Mouse (Mus musculus) embryonic facial prominence, embryonic 13.5 days (tissue): ENCODE results near the gene Zfp106. TPM values are rescaled to one million over a fixed set of nuclear protein-coding genes. Genes with fewer than 3 reads are reported as not detected.
A peak's percentile ranks its signal among the peaks of the same experiment; 100 is the strongest.

Source experiments
- ATAC-seq: fragments of 200-750 bp; cut with Nextera tagmentation; 2 replicates; pipeline ENCODE4 v1.8.0; 2017; ENCODE audit warnings: low read depth; ENCODE audit not compliant: insufficient number of reproducible peaks, insufficient read depth, low FRiP score, low TSS enrichment
- H3K27ac ChIP-seq: fragments of 300-500 bp; sonication (generic); 2 replicates; pipeline ENCODE4 v1.5.1; 2015; ENCODE audit warnings: moderate library complexity, mild to moderate bottlenecking, inconsistent platforms
- H3K27me3 ChIP-seq: fragments of 300-500 bp; sonication (generic); 2 replicates; pipeline ENCODE4 v1.6.1; 2015; ENCODE audit warnings: mild to moderate bottlenecking, inconsistent platforms
- H3K36me3 ChIP-seq: fragments of 300-500 bp; sonication (generic); 2 replicates; pipeline ENCODE4 v1.6.1; 2015; ENCODE audit warnings: mild to moderate bottlenecking, inconsistent platforms
- H3K4me1 ChIP-seq: fragments of 300-500 bp; sonication (generic); 2 replicates; pipeline ENCODE4 v1.6.1; 2015; ENCODE audit warnings: inconsistent platforms
- H3K4me2 ChIP-seq: fragments of 300-500 bp; sonication (generic); 2 replicates; pipeline ENCODE4 v1.6.1; 2015; ENCODE audit warnings: moderate library complexity, mild to moderate bottlenecking, inconsistent platforms
- H3K4me3 ChIP-seq: fragments of 300-500 bp; sonication (generic); 2 replicates; pipeline ENCODE4 v1.5.1; 2015; ENCODE audit warnings: mild to moderate bottlenecking, inconsistent platforms
- H3K9ac ChIP-seq: fragments of 300-500 bp; sonication (generic); 2 replicates; pipeline ENCODE4 v1.6.1; 2015; ENCODE audit warnings: mild to moderate bottlenecking, inconsistent platforms
- H3K9me3 ChIP-seq: fragments of 300-500 bp; sonication (generic); 2 replicates; pipeline ENCODE4 v1.6.1; 2016; ENCODE audit warnings: inconsistent platforms
- WGBS: fragments of 180-500 bp; shearing (Covaris S2); methylation state at CpG from one replicate; pipeline ENCODE4 v1.1.7; 2015; ENCODE audit warnings: mixed read lengths; 5-methylcytosine and 5-hydroxymethylcytosine counted together
- polyA plus RNA-seq: library from polyadenylated mRNA; unstranded; fragments of >200 nt; fragmentation: Nextera tagmentation; extraction: Ambion mirVana; gene quantifications from 2 replicates; pipeline ENCODE4 v1.2.1, GENCODE M21; 2015

Zfp106 gene
- polyA plus RNA-seq, 1 experiment from 2014 or later: 49.7 TPM

GRCm38 (mm10) chr2:120539778-120540208 is 23.9 kb downstream of the Zfp106 start:
- Histone ChIP-seq H3K4me3 (no peak overlapping the region), H3K27ac (peak overlapping the region; percentile 33), H3K36me3 (peaks cover 18% of the 10 kb centered on the region), H3K4me2 (0 out of 2 replicates have a peak overlapping the region, but pooled peaks have one; percentile 3), H3K4me1 (peaks cover 15% of the 10 kb centered on the region), H3K27me3 (no peaks in the 10 kb centered on the region), H3K9me3 (no peaks in the 10 kb centered on the region), H3K9ac (no peak overlapping the region)
- ATAC-seq: peak; percentile 67
- 13% methylated on average over 1 of the region's 1 CpGs for WGBS

DNA sequence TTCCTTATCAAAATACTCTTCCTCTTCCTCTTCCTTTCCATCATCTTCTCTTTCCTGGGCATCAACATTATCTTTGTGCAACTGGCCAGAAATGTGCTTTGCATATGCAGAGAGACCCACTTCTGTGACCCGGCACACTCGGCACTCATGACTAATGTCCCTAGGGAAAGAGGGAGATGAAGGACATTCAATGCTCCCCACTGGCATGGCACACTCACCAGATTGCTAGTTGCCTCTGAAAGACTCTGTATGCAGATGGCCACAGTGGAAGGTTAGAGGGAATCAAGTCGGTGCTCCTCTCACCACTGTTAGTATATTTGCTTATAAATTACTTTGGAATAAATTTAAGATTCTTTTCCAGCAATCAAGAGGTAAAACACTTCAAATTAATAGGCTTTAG is 24.3 kb downstream of the Zfp106 start:
- no peaks in the 10 kb centered on the region for H3K27me3 ChIP-seq
- 0 out of 2 replicates have a peak overlapping the region, but pooled peaks have one; percentile 3 for H3K4me2 ChIP-seq
- no peak overlapping the region for H3K9ac ChIP-seq
- H3K4me3 ChIP-seq: no peak overlapping the region
- H3K27ac ChIP-seq: peak overlapping the region; percentile 33; the same call in 1 of the 2 replicates
- no peak for ATAC-seq
- peaks cover 21% of the 10 kb centered on the region for H3K36me3 ChIP-seq
- H3K4me1 ChIP-seq: peaks cover 15% of the 10 kb centered on the region
- 74% methylated on average over 3 of the region's 3 CpGs for WGBS
- H3K9me3 ChIP-seq: no peaks in the 10 kb centered on the region

- Histone ChIP-seq H3K4me1 (no peaks in the 10 kb centered on the region), H3K27ac (no peak overlapping the region), H3K9me3 (no peaks in the 10 kb centered on the region), H3K36me3 (peaks cover 80% of the 10 kb centered on the region), H3K27me3 (no peaks in the 10 kb centered on the region), H3K4me2 (no peak overlapping the region), H3K9ac (no peak overlapping the region), H3K4me3 (no peak overlapping the region)
- no peak for ATAC-seq
- 88% methylated on average over 4 of the region's 4 CpGs for WGBS
Measured at GRCm38 (mm10) chr2:120531223-120531622, 32.4 kb downstream of the Zfp106 start.

- Histone ChIP-seq H3K9ac (no peak overlapping the region), H3K36me3 (peaks cover 84% of the 10 kb centered on the region), H3K4me3 (no peak overlapping the region), H3K9me3 (no peaks in the 10 kb centered on the region), H3K27me3 (no peaks in the 10 kb centered on the region), H3K27ac (no peak overlapping the region), H3K4me2 (no peak overlapping the region), H3K4me1 (no peaks in the 10 kb centered on the region)
- no peak for ATAC-seq
Measured at GRCm38 (mm10) chr2:120529531-120529930, 34.1 kb downstream of the Zfp106 start.

DNA sequence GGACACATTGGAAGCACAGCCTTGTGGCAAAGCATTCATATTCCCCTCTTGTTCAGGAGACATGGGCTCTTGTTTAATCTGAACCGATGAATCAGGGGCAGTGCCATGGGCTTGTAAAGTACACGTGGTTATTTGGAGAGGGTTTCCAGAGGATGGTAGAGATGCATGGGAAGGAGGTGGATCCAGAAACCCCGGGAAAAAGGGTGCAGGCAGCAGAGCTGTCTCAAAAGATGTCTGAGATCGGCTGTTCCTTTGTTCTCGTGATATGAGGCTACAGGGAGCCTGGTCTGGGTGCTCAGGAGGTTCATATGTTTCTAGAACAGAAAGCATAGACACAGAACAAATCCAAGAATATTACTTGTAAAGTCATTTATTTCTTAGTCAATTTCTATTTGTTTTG is 36.9 kb downstream of the Zfp106 start:
- H3K9me3 ChIP-seq: no peaks in the 10 kb centered on the region
- peaks cover 86% of the 10 kb centered on the region for H3K36me3 ChIP-seq
- no peak overlapping the region for H3K4me2 ChIP-seq
- no peak overlapping the region for H3K9ac ChIP-seq
- no peaks in the 10 kb centered on the region for H3K27me3 ChIP-seq
- ATAC-seq: no peak
- 92% methylated on average over 5 of the region's 5 CpGs for WGBS
- no peak overlapping the region for H3K27ac ChIP-seq
- H3K4me3 ChIP-seq: no peak overlapping the region
- no peaks in the 10 kb centered on the region for H3K4me1 ChIP-seq

- Histone ChIP-seq H3K36me3 (peaks cover 92% of the 10 kb centered on the region), H3K4me2 (no peak overlapping the region), H3K9ac (no peak overlapping the region), H3K27me3 (no peaks in the 10 kb centered on the region), H3K4me3 (no peak overlapping the region), H3K27ac (no peak overlapping the region), H3K4me1 (no peaks in the 10 kb centered on the region), H3K9me3 (no peaks in the 10 kb centered on the region)
- WGBS: 92% methylated on average over 5 of the region's 5 CpGs
- no peak for ATAC-seq
Measured at GRCm38 (mm10) chr2:120518547-120519210, 45.0 kb downstream of the Zfp106 start.

- no peak for ATAC-seq
- no peak overlapping the region for H3K9ac ChIP-seq
- H3K4me2 ChIP-seq: no peak overlapping the region
- H3K9me3 ChIP-seq: no peaks in the 10 kb centered on the region
- 92% methylated on average over 4 of the region's 4 CpGs for WGBS
- no peak overlapping the region for H3K27ac ChIP-seq
- H3K27me3 ChIP-seq: no peaks in the 10 kb centered on the region
- no peak overlapping the region for H3K4me3 ChIP-seq
- H3K4me1 ChIP-seq: no peaks in the 10 kb centered on the region
- peaks cover 84% of the 10 kb centered on the region for H3K36me3 ChIP-seq
Measured at GRCm38 (mm10) chr2:120514181-120514580, 49.5 kb downstream of the Zfp106 start.

- no peaks in the 10 kb centered on the region for H3K9me3 ChIP-seq
- H3K27ac ChIP-seq: no peak overlapping the region
- H3K9ac ChIP-seq: no peak overlapping the region
- H3K36me3 ChIP-seq: peaks cover 36% of the 10 kb centered on the region
- peaks cover 12% of the 10 kb centered on the region; the same call in 1 of the 2 replicates for H3K4me1 ChIP-seq
- H3K4me2 ChIP-seq: no peak overlapping the region
- 84% methylated on average over 5 of the region's 5 CpGs for WGBS
- no peaks in the 10 kb centered on the region for H3K27me3 ChIP-seq
- ATAC-seq: no peak
- H3K4me3 ChIP-seq: no peak overlapping the region
Measured at GRCm38 (mm10) chr2:120503992-120504391, 59.7 kb downstream of the Zfp106 start.

- Histone ChIP-seq H3K9me3 (no peaks in the 10 kb centered on the region), H3K27me3 (no peaks in the 10 kb centered on the region), H3K4me2 (no peak overlapping the region), H3K4me3 (no peak overlapping the region), H3K36me3 (peaks cover 27% of the 10 kb centered on the region), H3K27ac (no peak overlapping the region), H3K4me1 (peaks cover 12% of the 10 kb centered on the region; the same call in 1 of the 2 replicates), H3K9ac (no peak overlapping the region)
- WGBS: 92% methylated on average over 6 of the region's 6 CpGs
- ATAC-seq: no peak
Measured at GRCm38 (mm10) chr2:120503094-120503493, 60.5 kb downstream of the Zfp106 start.

GRCm38 (mm10) chr2:120502605-120502990 is 61.0 kb downstream of the Zfp106 start:
- ATAC-seq: no peak
- Histone ChIP-seq H3K4me3 (no peak overlapping the region), H3K9ac (no peak overlapping the region), H3K36me3 (peaks cover 24% of the 10 kb centered on the region), H3K27ac (no peak overlapping the region), H3K4me1 (peaks cover 12% of the 10 kb centered on the region; the same call in 1 of the 2 replicates), H3K9me3 (no peaks in the 10 kb centered on the region), H3K27me3 (no peaks in the 10 kb centered on the region), H3K4me2 (no peak overlapping the region)
- WGBS: 83% methylated on average over 3 of the region's 3 CpGs

DNA sequence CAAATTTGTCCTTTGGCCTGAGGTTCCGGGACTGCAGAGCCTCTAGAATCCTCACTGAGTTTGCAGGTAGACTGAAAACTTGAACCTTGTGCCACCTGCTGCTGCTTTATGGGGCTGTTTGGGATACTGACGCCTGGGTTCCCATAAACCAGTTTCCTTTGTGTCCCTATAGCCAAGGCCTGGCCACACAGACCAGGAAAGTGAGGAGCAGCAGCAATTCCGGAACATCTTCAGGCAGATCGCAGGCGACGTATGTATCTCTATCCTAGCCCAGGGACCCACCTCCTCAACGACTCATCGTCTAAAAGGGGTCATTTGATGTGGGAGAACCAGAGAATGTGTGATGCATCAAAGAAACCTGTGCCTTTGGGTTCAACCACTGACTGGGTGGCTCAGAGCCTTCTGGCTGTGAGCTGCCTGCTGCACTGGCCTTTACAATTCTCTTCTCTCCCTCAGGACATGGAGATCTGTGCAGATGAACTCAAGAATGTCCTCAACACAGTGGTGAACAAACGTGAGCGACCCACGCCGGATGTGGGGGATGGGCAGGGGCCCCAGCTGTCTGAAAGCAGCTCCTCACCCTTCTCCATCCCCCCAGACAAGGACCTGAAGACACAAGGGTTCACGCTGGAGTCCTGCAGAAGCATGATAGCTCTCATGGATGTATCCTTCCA is 61.6 kb downstream of the Zfp106 start:
- Histone ChIP-seq H3K9me3 (no peaks in the 10 kb centered on the region), H3K27me3 (no peaks in the 10 kb centered on the region), H3K4me1 (peaks cover 12% of the 10 kb centered on the region; the same call in 1 of the 2 replicates), H3K27ac (no peak overlapping the region; the same call in 1 of the 2 replicates), H3K4me3 (no peak overlapping the region), H3K36me3 (peaks cover 24% of the 10 kb centered on the region), H3K4me2 (no peak overlapping the region), H3K9ac (no peak overlapping the region)
- ATAC-seq: no peak
- 65% methylated on average over 13 of the region's 13 CpGs for WGBS
